Mouse (Mus musculus) hindbrain, postnatal 0 days (tissue): Measurements from ENCODE around the gene Gm815. TPM values are rescaled to one million over a fixed set of nuclear protein-coding genes. Genes with fewer than 3 reads are reported as not detected.

Experiments
- ATAC-seq: fragments of 200-750 bp; cut with Nextera tagmentation; 2 replicates; pipeline ENCODE4 v1.8.0; 2017; ENCODE audit warnings: mild to moderate bottlenecking, moderate TSS enrichment, moderate library complexity
- DNase-seq: peaks from one replicate; pipeline ENCODE4 v3.0.0-alpha.2; 2015; ENCODE audit warnings: low spot score
- H3K27ac ChIP-seq: fragments of 300-500 bp; sonication (generic); 2 replicates; pipeline ENCODE4 v1.5.1; 2014; ENCODE audit warnings: mild to moderate bottlenecking
- H3K27me3 ChIP-seq: fragments of 300-500 bp; sonication (generic); 2 replicates; pipeline ENCODE4 v1.6.1; 2014; ENCODE audit warnings: low read length, mixed read lengths; ENCODE audit not compliant: insufficient read depth
- H3K36me3 ChIP-seq: fragments of 300-500 bp; sonication (generic); 2 replicates; pipeline ENCODE4 v1.6.1; 2014; ENCODE audit warnings: low read length, mixed read lengths; ENCODE audit not compliant: insufficient read depth
- H3K4me1 ChIP-seq: fragments of 300-500 bp; sonication (generic); 2 replicates; pipeline ENCODE4 v1.6.1; 2014; ENCODE audit warnings: antibody characterized with exemption, low read length, mixed read lengths; ENCODE audit not compliant: insufficient read depth
- H3K4me2 ChIP-seq: fragments of 300-500 bp; sonication (generic); 2 replicates; pipeline ENCODE4 v1.6.1; 2014; ENCODE audit warnings: low read depth, mild to moderate bottlenecking, low read length, moderate library complexity, mixed read lengths
- H3K4me3 ChIP-seq: fragments of 300-500 bp; sonication (generic); 2 replicates; pipeline ENCODE4 v1.5.1; 2014; ENCODE audit warnings: low read length
- H3K9ac ChIP-seq: fragments of 300-500 bp; sonication (generic); replicated peaks from 2 replicates; pipeline ENCODE4 v1.6.1; 2014; ENCODE audit warnings: mild to moderate bottlenecking, low read length, moderate library complexity, mixed read lengths
- H3K9me3 ChIP-seq: fragments of 300-500 bp; sonication (generic); 2 replicates; pipeline ENCODE4 v1.6.1; 2016; ENCODE audit warnings: low read length, mixed read lengths
- CTCF ChIP-seq: IDR thresholded peaks from 2 replicates; pipeline ENCODE4 v1.5.1; 2016; ENCODE audit warnings: antibody characterized with exemption, control low read depth, low read depth
- WGBS: fragments of 180-500 bp; shearing (Covaris S2); extraction: QIAGEN DNeasy Blood & Tissue Kit; methylation state at CpG from one replicate; pipeline ENCODE4 v1.1.7; 2014; 5-methylcytosine and 5-hydroxymethylcytosine counted together
- polyA plus RNA-seq: library from polyadenylated mRNA; unstranded; fragments of >200 nt; fragmentation: Nextera tagmentation; extraction: Ambion mirVana; gene quantifications from 2 replicates; pipeline ENCODE4 v1.2.1, GENCODE M21; 2015
- total RNA-seq: library from RNA; depleted of rRNA; stranded (reverse); fragments of >200 nt; gene quantifications from 2 replicates; pipeline ENCODE4 v1.2.3, GENCODE M21; 2014

The Gm815 gene
- total and polyA plus RNA-seq, 2 experiments from 2014 or later = not detected

- H3K4me2 ChIP-seq = no peak overlapping the region
- H3K9me3 ChIP-seq = no peaks in the 10 kb centered on the region
- no peak overlapping the region for H3K27ac ChIP-seq
- DNase-seq (peak; percentile 57), ATAC-seq (no peak)
- 52% methylated on average over 9 of the region's 9 CpGs for WGBS
- no peaks in the 10 kb centered on the region for H3K36me3 ChIP-seq
- H3K9ac ChIP-seq = no peak overlapping the region
- H3K27me3 ChIP-seq = no peaks in the 10 kb centered on the region
- no peak overlapping the region for H3K4me3 ChIP-seq
- TF ChIP-seq CTCF = no peak
- no peaks in the 10 kb centered on the region for H3K4me1 ChIP-seq
These were observed 5.8 kb downstream of the Gm815 start for GRCm38 (mm10) chr19:26891306-26891964.

GRCm38 (mm10) chr19:26892861-26893260, 7.2 kb downstream of the Gm815 start:
- TF ChIP-seq CTCF = peak; percentile 18
- Histone ChIP-seq H3K4me2 (no peak overlapping the region), H3K9ac (no peak overlapping the region), H3K9me3 (no peaks in the 10 kb centered on the region), H3K27me3 (no peaks in the 10 kb centered on the region), H3K36me3 (no peaks in the 10 kb centered on the region), H3K27ac (no peak overlapping the region), H3K4me1 (no peaks in the 10 kb centered on the region), H3K4me3 (no peak overlapping the region)
- ATAC-seq = no peak
- no peak for DNase-seq
- WGBS = 63% methylated on average over 5 of the region's 5 CpGs

GRCm38 (mm10) chr19:26902162-26902561, 16.5 kb downstream of the Gm815 start:
- H3K9ac ChIP-seq = no peak overlapping the region
- no peaks in the 10 kb centered on the region for H3K27me3 ChIP-seq
- no peaks in the 10 kb centered on the region for H3K4me1 ChIP-seq
- H3K4me3 ChIP-seq = no peak overlapping the region
- 59% methylated on average over 4 of the region's 4 CpGs for WGBS
- no peak overlapping the region for H3K4me2 ChIP-seq
- no peak for DNase-seq
- no peak overlapping the region for H3K27ac ChIP-seq
- TF ChIP-seq CTCF = no peak
- H3K9me3 ChIP-seq = no peaks in the 10 kb centered on the region
- no peak for ATAC-seq
- H3K36me3 ChIP-seq = no peaks in the 10 kb centered on the region

DNA sequence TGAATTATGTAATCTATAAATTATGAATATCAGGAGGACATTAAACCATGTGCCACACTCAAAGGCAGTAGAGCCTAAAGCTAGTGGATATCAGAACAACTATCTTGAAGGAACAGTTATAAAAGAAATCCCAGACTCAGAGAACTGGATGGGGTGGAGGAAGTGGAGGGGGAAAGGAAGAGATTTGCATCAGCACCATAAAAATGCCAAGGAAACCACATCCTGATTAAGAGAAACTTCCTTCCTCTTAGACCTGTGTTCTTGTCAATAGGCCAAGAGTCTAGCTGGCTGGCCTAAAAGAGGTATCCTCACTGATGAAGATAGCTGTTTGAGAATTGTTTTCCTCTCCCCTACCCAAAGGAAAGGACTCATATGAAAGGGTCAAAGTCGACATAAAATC, 28.6 kb downstream of the Gm815 start:
- 69% methylated on average over 1 of the region's 1 CpGs for WGBS
- H3K9ac ChIP-seq = no peak overlapping the region
- no peak overlapping the region for H3K4me2 ChIP-seq
- H3K27ac ChIP-seq = no peak overlapping the region
- no peak for ATAC-seq
- no peaks in the 10 kb centered on the region for H3K36me3 ChIP-seq
- no peaks in the 10 kb centered on the region for H3K27me3 ChIP-seq
- no peak for DNase-seq
- no peak overlapping the region for H3K4me3 ChIP-seq
- no peak for TF ChIP-seq CTCF
- H3K4me1 ChIP-seq = no peaks in the 10 kb centered on the region
- H3K9me3 ChIP-seq = no peaks in the 10 kb centered on the region

DNA sequence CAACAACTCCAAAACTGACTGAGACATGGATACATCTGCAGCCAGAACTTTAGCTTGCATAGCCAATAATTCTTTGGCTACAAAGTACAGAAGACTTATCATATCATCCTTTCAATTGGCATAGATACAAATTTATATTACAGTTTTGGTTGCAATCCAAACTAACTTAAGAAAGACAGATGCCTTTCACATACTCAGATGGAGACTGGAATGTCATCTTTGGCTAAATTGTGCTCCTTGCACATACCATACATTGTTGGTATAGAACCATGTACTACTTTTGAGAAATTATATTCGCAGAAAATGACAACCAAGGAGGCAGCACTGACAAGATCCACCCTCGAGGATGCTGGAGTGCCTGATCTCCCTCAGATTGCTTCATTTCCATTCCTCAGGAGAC, 35.1 kb downstream of the Gm815 start:
- H3K27ac ChIP-seq = no peak overlapping the region
- no peak for DNase-seq
- H3K36me3 ChIP-seq = no peaks in the 10 kb centered on the region
- H3K4me2 ChIP-seq = no peak overlapping the region
- ATAC-seq = no peak
- WGBS = 64% methylated on average over 2 of the region's 2 CpGs
- H3K4me3 ChIP-seq = no peak overlapping the region
- no peaks in the 10 kb centered on the region for H3K27me3 ChIP-seq
- H3K9me3 ChIP-seq = no peaks in the 10 kb centered on the region
- H3K9ac ChIP-seq = no peak overlapping the region
- no peak for TF ChIP-seq CTCF
- H3K4me1 ChIP-seq = no peaks in the 10 kb centered on the region

GRCm38 (mm10) chr19:26930295-26931283, 44.9 kb downstream of the Gm815 start:
- Histone ChIP-seq H3K9ac (no peak overlapping the region), H3K36me3 (no peaks in the 10 kb centered on the region), H3K4me3 (no peak overlapping the region), H3K4me1 (no peaks in the 10 kb centered on the region), H3K27me3 (no peaks in the 10 kb centered on the region), H3K9me3 (no peaks in the 10 kb centered on the region), H3K27ac (no peak overlapping the region), H3K4me2 (no peak overlapping the region)
- peak; percentile 85 for ATAC-seq
- TF ChIP-seq CTCF = no peak
- peak; percentile 70 for DNase-seq
- 42% methylated on average over 6 of the region's 6 CpGs for WGBS
